Mouse (Mus musculus) limb, embryonic 14.5 days (tissue): ENCODE measurements around the gene Tns1. TPM values are rescaled to one million over a fixed set of nuclear protein-coding genes. Genes with fewer than 3 reads are reported as not detected.

ENCODE experiments used
- ATAC-seq: fragments of 200-750 bp; cut with Nextera tagmentation; 2 replicates; pipeline ENCODE4 v1.8.0; 2017; ENCODE audit warnings: low read depth, moderate number of reproducible peaks, moderate TSS enrichment; ENCODE audit not compliant: low FRiP score
- DNase-seq: peaks from one replicate; pipeline ENCODE4 v3.0.0-alpha.2; 2015; ENCODE audit warnings: low spot score
- H3K27ac ChIP-seq: fragments of 300-500 bp; sonication (generic); replicated peaks from 2 replicates; pipeline ENCODE4 v1.5.1; 2014; ENCODE audit warnings: low read depth, mild to moderate bottlenecking, low read length, moderate library complexity, mixed read lengths
- H3K27me3 ChIP-seq: fragments of 300-500 bp; sonication (generic); 2 replicates; pipeline ENCODE4 v1.6.1; 2014; ENCODE audit warnings: low read length, mixed read lengths; ENCODE audit not compliant: control insufficient read depth, insufficient read depth
- H3K36me3 ChIP-seq: fragments of 300-500 bp; sonication (generic); 2 replicates; pipeline ENCODE4 v1.6.1; 2014; ENCODE audit warnings: mild to moderate bottlenecking, low read length, moderate library complexity, mixed read lengths; ENCODE audit not compliant: control insufficient read depth, insufficient read depth
- H3K4me1 ChIP-seq: fragments of 300-500 bp; sonication (generic); 2 replicates; pipeline ENCODE4 v1.6.1; 2014; ENCODE audit warnings: antibody characterized with exemption, low read length, mixed read lengths; ENCODE audit not compliant: control insufficient read depth, insufficient read depth
- H3K4me2 ChIP-seq: fragments of 300-500 bp; sonication (generic); replicated peaks from 2 replicates; pipeline ENCODE4 v1.6.1; 2014; ENCODE audit warnings: low read depth, mild to moderate bottlenecking, low read length, moderate library complexity; ENCODE audit not compliant: severe bottlenecking
- H3K4me3 ChIP-seq: fragments of 300-500 bp; sonication (generic); replicated peaks from 2 replicates; pipeline ENCODE4 v1.5.1; 2014; ENCODE audit warnings: low read length
- H3K9ac ChIP-seq: fragments of 300-500 bp; sonication (generic); 2 replicates; pipeline ENCODE4 v1.6.1; 2014; ENCODE audit warnings: mild to moderate bottlenecking, low read depth, low read length, moderate library complexity; ENCODE audit not compliant: severe bottlenecking
- H3K9me3 ChIP-seq: fragments of 300-500 bp; sonication (generic); 2 replicates; pipeline ENCODE4 v1.6.1; 2016; ENCODE audit warnings: low read length; ENCODE audit not compliant: control insufficient read depth
- POLR2A ChIP-seq: fragments of 200-500 bp; IDR thresholded peaks from 2 replicates; pipeline ENCODE4 v1.8.0; 2012; ENCODE audit warnings: inconsistent platforms, mild to moderate bottlenecking, moderate library complexity, borderline replicate concordance; ENCODE audit not compliant: insufficient read depth, insufficient read length; ENCODE audit errors: extremely low read depth
- WGBS: fragments of 180-500 bp; shearing (Covaris S2); extraction: QIAGEN DNeasy Blood & Tissue Kit; methylation state at CpG from one replicate; pipeline ENCODE4 v1.1.7; 2014; 5-methylcytosine and 5-hydroxymethylcytosine counted together
- polyA plus RNA-seq, 2 experiments: library from polyadenylated mRNA; depleted of rRNA in 1 of 2; stranded (reverse) in 1 of 2; unstranded in 1 of 2; fragments of >200 nt; fragmentation: Nextera tagmentation in 1 of 2; extraction: Ambion mirVana in 1 of 2; gene quantifications; 2 replicates each; pipeline versions ENCODE4 v1.2.1 to v1.2.3; 2012 to 2014

The Tns1 gene
- polyA plus RNA-seq, 2 experiments = 38.0 to 51.3 TPM

DNA sequence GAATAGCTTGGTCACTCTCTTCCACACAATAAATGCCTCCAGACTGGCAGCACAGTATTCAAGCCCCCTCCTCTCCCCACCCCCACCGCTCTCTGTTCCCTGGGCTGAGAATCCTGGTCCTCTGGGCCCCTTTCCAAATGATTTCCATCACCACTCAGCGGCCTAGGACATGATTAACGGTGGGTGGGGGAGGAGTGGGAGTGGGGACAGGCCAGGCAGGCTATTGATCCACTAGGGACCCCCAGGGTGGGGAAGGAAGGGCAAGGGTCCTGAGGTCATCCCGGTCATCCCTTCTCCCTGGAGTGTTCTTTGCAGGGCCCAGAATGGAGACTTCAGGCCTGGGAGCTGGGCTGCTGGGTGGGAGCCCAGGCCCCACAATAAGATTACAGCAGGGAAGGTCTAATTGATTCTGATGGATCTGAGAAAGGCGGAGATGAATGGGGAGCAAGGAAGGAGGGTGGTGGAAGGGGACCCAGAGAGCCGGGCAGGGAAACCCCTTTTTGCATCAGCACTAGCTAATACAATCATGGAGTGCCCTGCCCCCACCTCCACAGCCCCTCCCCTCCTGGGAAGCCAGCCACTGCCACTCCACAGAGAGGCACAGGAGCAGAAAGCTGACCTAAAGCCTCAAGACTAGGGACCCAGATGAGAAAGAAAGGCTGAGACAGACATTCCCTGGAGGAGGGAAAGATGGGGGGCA is 20.4 kb downstream of the Tns1 start:
- Histone ChIP-seq H3K9ac (no peak overlapping the region), H3K36me3 (no peaks in the 10 kb centered on the region), H3K4me2 (no peak overlapping the region), H3K9me3 (no peaks in the 10 kb centered on the region), H3K4me3 (no peak overlapping the region), H3K27me3 (no peaks in the 10 kb centered on the region), H3K27ac (no peak overlapping the region), H3K4me1 (peaks cover 37% of the 10 kb centered on the region)
- WGBS = 17% methylated on average over 6 of the region's 6 CpGs
- TF ChIP-seq POLR2A = no peak
- ATAC-seq (no peak), DNase-seq (no peak)

- Histone ChIP-seq H3K27ac (peak overlapping the region; percentile 35), H3K27me3 (peaks cover 5% of the 10 kb centered on the region; the same call in 1 of the 2 replicates), H3K9ac (peak overlapping the region; percentile 67), H3K9me3 (no peaks in the 10 kb centered on the region), H3K4me2 (peak overlapping the region; percentile 96), H3K4me3 (peak overlapping the region; percentile 53), H3K4me1 (peaks cover 47% of the 10 kb centered on the region), H3K36me3 (no peaks in the 10 kb centered on the region)
- no peak for TF ChIP-seq POLR2A
- WGBS = 1% methylated on average over 13 of the region's 14 CpGs
- peak; percentile 53 for ATAC-seq
- peak; percentile 82 for DNase-seq
Measured at GRCm38 (mm10) chr1:74099001-74099435, 25.2 kb downstream of the Tns1 start.

DNA sequence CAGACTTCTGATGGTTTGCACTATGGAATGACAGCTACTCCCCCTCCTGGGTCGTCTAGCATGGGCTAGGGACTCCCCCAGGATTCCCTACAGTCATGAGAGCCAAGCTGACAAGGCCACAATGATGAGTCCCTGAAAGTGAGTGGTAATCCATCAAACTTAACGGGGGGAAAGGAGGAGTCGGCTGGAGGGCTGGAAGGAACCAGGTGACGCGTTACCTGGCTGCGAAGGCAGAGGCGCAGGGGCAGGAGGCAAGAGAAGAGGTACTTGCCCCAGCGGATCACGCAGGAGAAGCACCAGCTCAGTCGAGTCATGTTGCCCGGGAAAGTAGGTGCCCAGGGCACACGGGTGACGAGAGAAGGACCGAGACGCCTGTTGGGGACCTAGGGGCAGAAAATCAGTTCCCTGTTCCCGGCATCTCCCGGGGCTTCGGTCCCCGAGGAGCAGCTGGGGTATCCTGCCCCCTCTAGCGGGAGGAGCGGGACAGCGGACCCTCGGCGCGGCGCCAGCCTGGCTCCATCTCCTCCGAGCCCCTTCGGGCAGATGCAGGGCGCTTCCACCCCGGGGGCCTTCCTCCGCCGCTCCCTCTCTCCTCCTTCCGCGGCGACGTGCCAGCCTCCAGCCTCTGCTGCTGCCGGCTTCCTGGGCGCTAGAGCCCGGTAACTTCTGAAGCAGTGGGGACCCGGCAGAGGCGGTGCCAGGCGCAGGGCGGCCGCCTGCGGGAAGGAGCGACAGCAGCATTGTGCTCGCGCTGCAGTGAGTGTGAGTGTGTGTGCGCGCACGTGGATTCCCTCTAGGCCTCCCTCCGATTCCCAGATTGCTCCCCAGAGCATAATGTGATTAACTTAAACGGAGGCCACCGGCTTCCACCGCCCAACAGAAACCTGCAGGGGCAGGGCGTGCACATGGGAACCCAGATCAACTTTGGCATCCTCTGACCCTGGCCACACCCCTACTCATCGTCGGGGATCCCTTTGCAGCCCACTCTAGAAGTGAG is 25.9 kb downstream of the Tns1 start:
- Histone ChIP-seq H3K4me2 (peak overlapping the region; percentile 96), H3K9me3 (no peaks in the 10 kb centered on the region), H3K27ac (peak overlapping the region; percentile 35), H3K36me3 (no peaks in the 10 kb centered on the region), H3K4me1 (peaks cover 41% of the 10 kb centered on the region), H3K27me3 (peaks cover 5% of the 10 kb centered on the region; the same call in 1 of the 2 replicates), H3K9ac (peak overlapping the region; percentile 67), H3K4me3 (peak overlapping the region; percentile 53)
- TF ChIP-seq POLR2A = 0 out of 2 replicates have a peak, but pooled peaks have one; percentile 9
- WGBS = 2% methylated on average over 41 of the region's 58 CpGs
- DNase-seq (peak; percentile 35), ATAC-seq (no peak)

- peaks cover 64% of the 10 kb centered on the region for H3K4me1 ChIP-seq
- no peak overlapping the region for H3K27ac ChIP-seq
- H3K4me2 ChIP-seq = no peak overlapping the region
- no peak overlapping the region for H3K4me3 ChIP-seq
- no peaks in the 10 kb centered on the region for H3K9me3 ChIP-seq
- no peak for DNase-seq
- H3K9ac ChIP-seq = no peak overlapping the region
- 57% methylated on average over 3 of the region's 3 CpGs for WGBS
- no peak for TF ChIP-seq POLR2A
- ATAC-seq = no peak
- H3K36me3 ChIP-seq = no peaks in the 10 kb centered on the region
- peaks cover 5% of the 10 kb centered on the region; the same call in 1 of the 2 replicates for H3K27me3 ChIP-seq
Measured at GRCm38 (mm10) chr1:74095728-74096127, 28.5 kb downstream of the Tns1 start.

GRCm38 (mm10) chr1:74095296-74095695 is 29.0 kb downstream of the Tns1 start:
- DNase-seq (no peak), ATAC-seq (no peak)
- 58% methylated on average over 6 of the region's 6 CpGs for WGBS
- no peaks in the 10 kb centered on the region for H3K36me3 ChIP-seq
- H3K4me1 ChIP-seq = peaks cover 68% of the 10 kb centered on the region
- no peak overlapping the region for H3K4me3 ChIP-seq
- TF ChIP-seq POLR2A = no peak
- no peaks in the 10 kb centered on the region for H3K9me3 ChIP-seq
- peaks cover 5% of the 10 kb centered on the region; the same call in 1 of the 2 replicates for H3K27me3 ChIP-seq
- H3K4me2 ChIP-seq = no peak overlapping the region
- no peak overlapping the region for H3K9ac ChIP-seq
- no peak overlapping the region for H3K27ac ChIP-seq
